Mouse (Mus musculus): ENCODE results near the gene Hbq1b. TPM values are rescaled to one million over a fixed set of nuclear protein-coding genes. Genes with fewer than 3 reads are reported as not detected.
"Not testable (repeated sequence)": the region's sequence is repeated elsewhere in the genome, so short reads cannot be mapped to it uniquely, and the experiment has no call there.

The Hbq1b gene
- total RNA-seq, 1 experiment from 2014 or later, result not detected

DNA sequence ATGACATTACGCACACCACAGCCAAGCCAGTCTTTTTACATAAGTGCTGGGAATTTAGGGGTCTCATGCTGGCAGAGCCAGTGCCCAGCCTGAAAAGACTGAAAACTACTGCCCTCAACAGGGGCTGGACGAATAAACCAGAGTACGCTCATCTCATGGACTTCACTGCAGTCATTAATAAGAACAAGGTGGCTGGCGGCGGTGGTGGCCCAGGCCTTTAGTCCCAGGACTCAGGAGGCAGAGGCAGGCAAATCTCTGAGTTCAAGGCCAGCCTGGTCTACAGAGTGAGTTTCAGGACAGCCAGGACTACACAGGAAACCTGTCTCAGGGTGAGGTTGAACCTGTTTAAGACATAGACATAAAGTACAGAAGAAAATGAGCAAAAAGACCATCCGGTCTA lies 20.6 kb upstream of the Hbq1b start:
- no peak for ATAC-seq (replicated peaks; ENCODE audit: insufficient number of reproducible peaks, low FRiP score, low TSS enrichment, poor library complexity, severe bottlenecking)

DNA sequence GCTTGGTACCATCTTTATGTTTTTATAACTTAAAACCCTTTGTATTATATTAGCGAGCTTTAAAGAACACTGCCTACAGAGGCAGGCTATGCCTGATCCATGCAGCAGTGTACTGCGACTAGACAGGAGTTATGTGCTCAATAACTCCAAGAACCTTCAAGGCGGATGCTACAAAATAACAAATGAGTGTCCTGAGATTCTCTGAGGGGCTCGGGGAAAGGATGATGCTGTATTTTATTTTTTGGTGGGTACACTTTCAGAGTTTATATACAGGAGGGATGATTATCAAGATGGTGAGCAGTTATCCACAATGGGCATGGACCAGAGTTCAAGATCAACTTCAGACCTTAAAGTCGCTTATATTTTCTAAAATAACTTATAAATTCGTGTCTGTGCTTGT lies 20.0 kb upstream of the Hbq1b start:
- no peak for ATAC-seq (replicated peaks; ENCODE audit: insufficient number of reproducible peaks, low FRiP score, low TSS enrichment, poor library complexity, severe bottlenecking)

DNA sequence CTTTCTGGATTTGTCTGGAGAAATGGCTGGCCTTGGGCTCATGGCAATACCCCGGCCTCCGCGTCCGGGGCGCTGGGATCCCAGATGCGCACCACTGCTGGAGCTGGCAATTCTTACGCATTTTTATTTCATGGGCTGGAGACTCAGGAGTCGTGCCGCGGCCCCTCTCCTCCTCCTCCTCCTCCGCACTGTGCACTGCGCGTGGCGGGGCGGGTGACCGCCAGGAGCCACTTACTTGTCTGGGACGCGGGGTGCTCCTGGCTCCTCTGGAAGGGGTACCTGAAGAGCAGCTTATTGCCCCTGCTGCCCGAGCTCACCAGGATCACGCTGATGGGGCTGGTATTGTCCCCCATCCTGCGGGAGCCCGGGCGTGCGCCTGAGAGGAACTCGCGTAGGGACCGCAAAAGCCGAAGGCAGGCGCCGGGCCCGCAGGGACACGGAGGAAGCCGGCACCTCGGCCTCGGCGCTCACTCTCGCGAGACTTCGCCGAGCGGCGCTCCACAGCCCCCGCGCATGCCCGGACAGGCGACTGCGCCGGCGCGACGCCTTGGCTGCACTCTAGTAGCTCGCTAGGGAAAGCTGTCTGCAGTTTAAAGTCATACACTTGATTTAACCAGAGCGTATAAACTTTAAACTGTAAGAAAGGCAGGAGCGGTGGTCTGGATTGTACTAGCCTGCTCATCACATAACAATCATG lies 19.4 kb upstream of the Hbq1b start, which contains the start of gene Nprl3:
Nprl3 (minus strand) TSS at position 520 of the 697 bp plus-strand sequence.
- ATAC-seq (replicated peaks; ENCODE audit: insufficient number of reproducible peaks, low FRiP score, low TSS enrichment, poor library complexity, severe bottlenecking), result peak; percentile 73

DNA sequence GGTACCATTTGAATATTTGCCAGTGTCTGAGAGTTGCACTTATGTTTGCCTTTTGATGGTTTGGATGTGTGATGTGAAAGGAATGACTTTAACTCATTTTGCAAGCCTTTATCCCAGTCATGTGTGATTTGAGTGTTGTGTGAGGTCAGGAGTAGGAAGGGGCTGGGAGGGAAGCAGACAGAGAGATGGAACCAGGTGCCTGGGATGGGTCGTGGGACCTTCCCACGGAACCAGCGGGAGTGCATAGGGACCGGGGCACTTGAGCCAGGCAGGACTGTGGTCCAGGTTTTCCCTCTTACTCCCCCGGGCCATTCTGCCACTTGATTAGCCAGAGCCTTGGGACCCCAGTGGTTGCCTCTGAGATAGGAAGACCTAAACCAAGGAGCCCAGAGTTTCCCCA lies 18.8 kb upstream of the Hbq1b start:
- ATAC-seq (replicated peaks; ENCODE audit: insufficient number of reproducible peaks, low FRiP score, low TSS enrichment, poor library complexity, severe bottlenecking), result no peak

DNA sequence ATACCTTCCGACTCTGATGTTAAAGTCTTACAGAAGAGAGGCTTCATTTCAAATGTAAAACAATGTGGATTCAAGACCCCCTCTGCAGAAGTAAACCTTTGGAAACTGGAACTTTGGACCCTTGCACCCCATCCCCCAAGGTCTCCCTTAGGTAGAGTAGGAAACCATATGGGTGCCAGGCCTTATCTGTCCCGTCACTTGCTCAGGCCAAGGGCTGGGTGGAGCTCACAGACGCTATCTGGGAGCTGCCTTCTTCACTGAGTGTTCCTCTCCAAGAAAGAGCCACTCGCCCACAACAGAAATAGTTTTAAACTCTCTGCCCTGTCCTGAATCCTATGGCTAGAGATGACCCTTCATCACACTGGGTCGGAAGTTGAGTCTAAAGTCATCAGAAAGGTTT lies 17.8 kb upstream of the Hbq1b start:
- no peak for ATAC-seq (replicated peaks; ENCODE audit: insufficient number of reproducible peaks, low FRiP score, low TSS enrichment, poor library complexity, severe bottlenecking)

DNA sequence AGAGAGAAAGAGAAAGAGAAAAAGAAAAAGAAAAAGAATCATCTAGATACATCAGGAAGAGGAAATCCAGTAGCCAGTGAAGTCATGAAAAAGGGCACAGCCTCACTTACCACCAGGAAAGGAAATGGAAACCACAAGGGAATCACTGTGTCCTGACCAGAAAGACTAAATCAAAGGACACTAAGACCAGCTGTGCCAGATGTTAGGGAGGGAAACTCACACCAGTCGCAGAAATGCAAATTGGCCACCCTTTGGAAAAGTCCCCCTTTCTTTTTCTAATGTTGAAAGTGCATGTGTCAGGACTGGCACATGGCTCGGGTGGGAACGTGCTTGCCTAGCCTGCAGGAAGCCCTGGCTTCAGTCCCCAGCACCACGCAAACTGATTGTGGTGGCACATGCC lies 15.6 kb upstream of the Hbq1b start:
- no peak for ATAC-seq (replicated peaks; ENCODE audit: insufficient number of reproducible peaks, low FRiP score, low TSS enrichment, poor library complexity, severe bottlenecking)

DNA sequence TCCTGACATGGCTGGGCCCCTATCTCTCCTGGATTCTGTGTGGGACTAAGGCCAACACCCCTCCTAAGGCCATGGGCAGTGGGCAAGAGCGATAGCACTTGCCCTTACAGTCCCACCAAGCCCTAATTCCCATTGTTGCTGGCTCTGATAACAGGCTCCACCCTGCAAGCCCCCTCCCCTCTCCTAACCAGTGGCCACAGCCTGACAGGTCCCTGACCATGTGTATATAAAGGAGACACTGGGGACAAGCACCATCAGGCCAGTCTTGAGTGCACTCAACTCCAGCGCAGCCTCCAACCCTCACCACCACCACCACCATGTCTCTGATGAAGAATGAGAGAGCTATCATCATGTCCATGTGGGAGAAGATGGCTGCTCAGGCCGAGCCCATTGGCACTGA lies 10.4 kb upstream of the Hbq1b start, which contains the start of gene Hba-x:
Hba-x (plus strand) TSS at position 54 of the 400 bp plus-strand sequence.
- ATAC-seq (replicated peaks; ENCODE audit: insufficient number of reproducible peaks, low FRiP score, low TSS enrichment, poor library complexity, severe bottlenecking), result no peak

DNA sequence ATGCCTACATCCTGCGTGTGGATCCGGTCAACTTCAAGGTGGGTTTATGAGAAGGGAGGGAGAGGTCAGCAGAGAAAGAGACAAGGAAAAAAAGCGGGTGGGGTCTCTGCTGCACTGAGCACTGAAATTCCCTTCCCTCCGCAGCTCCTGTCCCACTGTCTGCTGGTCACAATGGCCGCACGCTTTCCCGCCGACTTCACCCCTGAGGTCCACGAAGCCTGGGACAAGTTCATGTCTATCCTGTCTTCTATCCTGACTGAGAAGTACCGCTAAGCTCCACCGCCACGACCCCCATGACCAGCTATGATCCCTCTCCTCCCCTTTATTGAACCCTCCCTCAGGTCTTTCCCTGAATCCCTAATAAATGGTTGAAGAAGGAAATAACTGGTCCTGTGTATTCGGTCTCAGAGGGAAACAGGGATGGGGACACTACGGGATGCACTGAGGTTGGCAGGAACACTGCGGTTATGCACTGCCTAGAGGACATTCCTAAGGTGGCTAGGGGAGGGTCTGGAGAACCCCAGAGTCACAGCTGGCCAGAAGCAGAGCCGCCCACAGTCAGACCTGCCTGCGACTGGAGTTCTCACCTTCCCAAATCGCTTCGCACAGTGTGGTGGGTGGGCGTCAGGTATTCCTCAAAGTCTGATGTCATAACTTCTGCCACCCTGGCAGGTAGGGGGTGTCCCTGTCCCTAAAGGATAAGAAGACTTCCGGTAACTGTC lies 8.9 kb upstream of the Hbq1b start:
- ATAC-seq (replicated peaks; ENCODE audit: insufficient number of reproducible peaks, low FRiP score, low TSS enrichment, poor library complexity, severe bottlenecking), result no peak

DNA sequence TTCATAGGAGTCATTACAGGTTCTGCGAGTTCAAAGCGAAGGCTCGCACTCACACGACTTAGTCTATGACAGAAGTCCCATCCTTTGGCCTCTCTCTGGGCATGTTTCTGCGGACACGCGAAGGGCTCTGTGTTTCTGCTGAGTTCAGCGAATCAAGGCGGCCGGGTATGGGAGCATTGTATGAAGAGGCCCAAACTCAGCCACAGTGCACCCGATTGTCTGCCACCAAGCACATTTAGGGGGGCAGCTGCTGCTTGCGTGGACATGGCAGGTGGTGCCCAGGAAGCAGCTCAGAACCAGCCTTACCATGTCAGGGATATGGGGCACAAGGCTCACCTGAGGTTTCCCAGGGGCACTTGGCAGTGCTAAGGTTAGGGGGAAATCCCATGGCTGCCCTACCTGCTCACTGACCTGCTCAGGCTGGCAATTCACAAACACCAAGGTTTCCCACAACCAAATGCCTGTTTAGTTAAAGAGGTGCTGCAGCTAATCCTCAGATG lies 8.3 kb upstream of the Hbq1b start:
- no peak for ATAC-seq (replicated peaks; ENCODE audit: insufficient number of reproducible peaks, low FRiP score, low TSS enrichment, poor library complexity, severe bottlenecking)

DNA sequence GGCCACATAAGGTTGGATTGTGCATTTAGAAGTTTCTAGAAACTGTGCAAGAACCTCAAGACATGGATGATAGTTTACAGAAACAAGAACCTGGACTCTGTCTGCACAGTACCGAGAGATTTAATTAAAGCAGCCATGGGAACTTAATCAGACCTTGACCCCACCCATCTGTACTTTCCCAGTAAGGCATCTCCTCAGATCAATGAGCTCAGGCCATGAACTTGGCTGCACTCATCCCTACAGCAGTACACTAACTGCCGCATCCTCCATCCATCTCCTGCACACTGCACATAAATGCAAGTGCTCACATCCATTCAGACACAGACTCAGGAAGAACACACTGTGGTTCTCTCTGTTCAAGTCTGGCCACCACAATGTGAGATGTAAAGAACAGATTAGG lies 6.1 kb upstream of the Hbq1b start:
- no peak for ATAC-seq (replicated peaks; ENCODE audit: insufficient number of reproducible peaks, low FRiP score, low TSS enrichment, poor library complexity, severe bottlenecking)

DNA sequence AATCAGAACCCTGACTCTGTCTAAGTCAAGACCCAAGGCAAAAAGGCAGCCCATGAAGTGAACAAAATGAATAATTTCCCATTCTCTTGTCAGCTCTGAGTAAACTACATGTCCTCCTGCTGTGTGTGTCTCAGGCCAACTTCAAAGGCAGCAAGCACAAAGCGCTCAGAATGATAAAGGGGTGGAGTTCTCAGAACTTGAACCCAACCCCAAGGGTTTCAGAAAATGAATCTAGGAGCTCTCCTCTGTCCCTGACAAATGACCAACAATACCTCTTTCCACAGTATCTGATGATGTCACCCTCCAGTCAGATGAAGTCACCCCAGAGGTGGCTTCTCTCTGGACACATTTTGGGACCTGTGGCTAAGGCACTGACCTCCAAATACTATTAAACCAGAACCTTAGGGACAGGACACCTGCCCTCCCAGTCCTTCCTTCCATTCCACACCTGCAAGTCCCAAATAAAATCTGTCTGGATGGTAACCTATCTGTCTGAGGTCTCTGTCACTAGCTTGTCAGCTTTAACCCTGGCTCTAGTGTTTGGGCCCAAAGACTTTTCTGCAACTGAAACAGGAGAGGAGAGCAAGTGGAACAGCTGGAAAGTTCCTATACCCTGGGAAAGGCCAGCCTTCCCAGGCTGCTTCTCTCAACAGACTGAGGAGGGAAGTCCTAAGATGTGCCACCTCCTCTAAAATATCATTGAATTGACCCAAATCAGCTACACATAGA lies 5.2 kb upstream of the Hbq1b start:
- no peak for ATAC-seq (replicated peaks; ENCODE audit: insufficient number of reproducible peaks, low FRiP score, low TSS enrichment, poor library complexity, severe bottlenecking)

DNA sequence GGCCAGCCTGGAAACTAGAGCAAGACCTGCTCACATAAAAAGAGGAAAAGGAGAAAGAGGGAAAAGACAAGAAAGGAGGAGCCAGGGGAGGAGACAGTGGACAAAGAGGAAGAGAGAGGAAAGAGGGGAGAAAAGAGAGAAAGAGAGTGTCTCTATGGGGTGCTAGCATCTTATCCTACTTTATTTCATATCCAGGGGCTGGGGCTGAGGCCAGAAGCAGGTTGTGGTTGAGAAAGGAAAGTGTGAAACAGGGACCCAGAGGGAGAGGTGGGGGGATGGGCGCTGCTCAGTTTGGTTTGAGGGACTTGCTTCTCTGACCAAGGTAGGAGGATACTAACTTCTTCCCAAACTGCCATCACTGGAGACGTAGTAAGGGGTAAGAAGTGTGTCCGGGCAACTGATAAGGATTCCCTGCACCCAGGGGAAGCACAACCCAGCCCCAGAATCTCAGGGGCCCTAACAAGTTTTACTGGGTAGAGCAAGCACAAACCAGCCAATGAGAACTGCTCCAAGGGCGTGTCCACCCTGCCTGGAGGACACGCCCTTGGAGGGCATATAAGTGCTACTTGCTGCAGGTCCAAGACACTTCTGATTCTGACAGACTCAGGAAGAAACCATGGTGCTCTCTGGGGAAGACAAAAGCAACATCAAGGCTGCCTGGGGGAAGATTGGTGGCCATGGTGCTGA lies 3.5 kb upstream of the Hbq1b start, which contains the start of gene Hba-a1:
Hba-a1 (plus strand) TSS at position 421 of the 687 bp plus-strand sequence.
- not testable (repeated sequence) for ATAC-seq (replicated peaks; ENCODE audit: insufficient number of reproducible peaks, low FRiP score, low TSS enrichment, poor library complexity, severe bottlenecking)

DNA sequence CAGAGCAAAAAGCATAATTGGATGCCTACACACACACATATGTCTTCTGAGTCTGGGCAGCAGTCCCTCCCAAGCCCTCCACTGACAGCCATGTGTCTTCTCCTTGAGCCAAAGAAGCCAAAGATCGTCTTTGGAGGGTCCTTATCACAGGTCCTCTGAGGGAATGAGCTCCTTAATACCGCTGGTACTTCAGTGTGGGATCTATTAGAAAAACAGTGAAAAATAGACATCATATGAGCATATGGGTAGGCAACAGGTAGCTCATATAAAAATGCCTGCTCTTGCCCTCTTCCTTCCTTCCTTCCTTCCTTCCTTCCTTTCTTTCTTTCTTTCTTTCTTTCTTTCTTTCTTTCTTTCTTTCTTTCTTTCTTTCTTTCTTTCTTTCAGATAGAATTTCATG lies 2.2 kb upstream of the Hbq1b start:
- ATAC-seq (replicated peaks; ENCODE audit: insufficient number of reproducible peaks, low FRiP score, low TSS enrichment, poor library complexity, severe bottlenecking), result not testable (repeated sequence)

DNA sequence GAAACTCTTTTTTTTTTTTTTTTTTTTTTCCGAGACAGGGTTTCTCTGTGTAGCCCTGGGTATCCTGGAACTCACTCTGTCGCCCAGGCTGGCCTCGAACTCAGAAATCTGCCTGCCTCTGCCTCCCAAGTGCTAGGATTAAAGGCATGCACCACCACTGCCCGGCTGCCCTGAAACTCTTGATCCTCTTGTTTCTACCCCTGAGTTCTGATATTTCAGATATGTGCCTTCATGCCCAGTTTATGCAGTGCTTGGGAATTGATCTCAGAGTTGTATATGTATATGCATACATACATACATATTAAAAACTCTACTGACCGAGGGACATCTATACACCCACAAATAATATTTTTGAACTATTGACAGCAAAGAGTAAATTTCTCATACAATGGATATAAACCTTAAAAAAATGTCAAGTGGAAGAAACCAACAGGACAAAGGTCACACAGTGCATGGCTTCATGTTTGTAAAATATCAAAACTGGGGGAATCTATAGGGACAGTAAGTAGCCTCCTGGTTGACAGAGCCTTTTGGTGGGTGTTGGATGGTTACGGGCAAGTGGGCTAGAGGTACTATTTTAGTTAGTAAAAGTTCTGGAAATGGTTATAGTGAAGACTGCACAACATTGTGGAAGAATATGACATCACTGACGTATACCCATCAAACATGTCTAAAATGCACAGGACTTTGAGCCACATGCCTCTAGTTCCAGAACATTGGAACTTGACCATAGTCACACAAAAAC lies 1.6 kb upstream of the Hbq1b start:
- ATAC-seq (replicated peaks; ENCODE audit: insufficient number of reproducible peaks, low FRiP score, low TSS enrichment, poor library complexity, severe bottlenecking), result no peak

DNA sequence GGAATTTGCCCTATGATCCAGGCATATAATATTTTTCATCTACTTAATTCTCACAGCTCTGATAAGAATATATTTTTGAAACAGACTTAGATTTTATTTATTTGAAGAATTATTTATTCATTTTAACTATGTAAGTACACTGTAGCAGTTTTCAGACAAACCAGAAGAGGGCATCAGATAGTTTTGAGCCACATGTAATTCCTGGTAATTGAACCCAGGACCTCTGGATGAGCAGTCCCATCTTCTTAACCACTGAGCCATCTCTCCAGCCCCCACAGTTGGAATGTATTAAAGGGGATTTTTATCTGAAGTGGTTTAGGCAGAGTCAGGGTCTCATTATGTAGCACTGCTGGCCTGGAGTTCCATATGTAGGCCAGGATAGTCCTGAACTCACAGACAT lies 878 bp upstream of the Hbq1b start:
- not testable (repeated sequence) for ATAC-seq (replicated peaks; ENCODE audit: insufficient number of reproducible peaks, low FRiP score, low TSS enrichment, poor library complexity, severe bottlenecking)

DNA sequence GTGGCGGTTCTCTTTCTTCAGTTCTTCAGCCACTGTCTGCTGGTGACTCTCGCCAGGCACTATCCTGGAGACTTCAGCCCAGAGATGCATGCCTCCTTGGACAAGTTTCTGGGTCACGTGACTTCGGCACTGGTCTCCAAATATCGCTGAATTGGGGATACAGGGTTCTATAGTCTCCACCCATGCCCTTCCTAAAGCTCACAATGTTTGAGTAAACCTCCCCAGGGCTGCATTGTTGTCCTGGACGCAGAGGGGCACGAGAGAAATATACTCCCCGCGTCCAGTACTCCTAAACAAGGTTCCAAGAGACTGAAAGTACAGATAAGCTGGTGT lies 694 bp downstream of the Hbq1b start:
- ATAC-seq (replicated peaks; ENCODE audit: insufficient number of reproducible peaks, low FRiP score, low TSS enrichment, poor library complexity, severe bottlenecking), result no peak

DNA sequence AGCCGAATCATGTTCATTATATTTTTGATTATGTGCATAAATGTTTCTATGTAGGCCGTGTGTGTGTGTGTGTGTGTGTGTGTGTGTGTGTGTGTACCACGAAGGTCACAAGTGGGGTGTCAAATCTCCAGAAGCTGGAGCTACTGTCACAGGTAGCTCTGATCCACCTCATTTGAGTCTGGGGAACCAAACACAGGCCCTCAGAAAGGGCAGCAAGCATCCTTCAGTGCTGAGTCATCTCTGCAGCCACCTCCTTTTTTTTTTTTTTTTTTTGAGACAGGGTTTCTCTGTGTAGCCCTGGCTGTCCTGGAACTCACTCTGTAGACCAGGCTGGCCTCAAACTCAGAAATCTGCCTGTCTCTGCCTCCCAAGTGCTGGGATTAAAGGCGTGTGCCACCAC lies 6.1 kb downstream of the Hbq1b start:
- ATAC-seq (replicated peaks; ENCODE audit: insufficient number of reproducible peaks, low FRiP score, low TSS enrichment, poor library complexity, severe bottlenecking), result not testable (repeated sequence)

DNA sequence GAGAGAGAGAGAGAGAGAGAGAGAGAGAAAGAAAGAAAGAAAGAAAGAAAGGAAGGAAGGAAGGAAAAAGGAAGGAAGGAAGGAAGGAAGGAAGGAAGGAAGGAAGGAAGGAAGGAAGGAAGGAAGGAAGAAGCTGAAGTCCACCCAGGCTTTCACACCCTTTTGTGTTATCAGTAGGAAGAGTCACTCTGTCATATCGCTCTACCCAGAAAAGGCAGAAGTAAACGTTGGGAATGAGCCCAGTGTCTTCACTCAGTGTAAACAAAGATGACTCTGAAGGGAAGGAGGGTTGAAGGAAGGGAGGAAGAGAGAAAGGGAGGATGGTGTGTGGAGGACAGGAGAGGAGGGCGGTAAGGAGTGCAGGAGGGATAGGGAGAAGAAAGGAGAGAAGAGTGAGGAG lies 6.7 kb downstream of the Hbq1b start:
- ATAC-seq (replicated peaks; ENCODE audit: insufficient number of reproducible peaks, low FRiP score, low TSS enrichment, poor library complexity, severe bottlenecking), result not testable (repeated sequence)
